Mouse (Mus musculus) thymus, postnatal 36 days (tissue): Measurements from ENCODE around the gene Mafk.

Experiments
- DNase-seq, 2 experiments: peaks; one replicate each; pipeline ENCODE4 v3.0.0; 2022; ENCODE audit warnings: mixed read lengths in 2 of 2

The Mafk gene

GRCm38 (mm10) chr5:139821466-139822459 is 30.4 kb downstream of the Mafk start:
- no peak for DNase-seq

GRCm38 (mm10) chr5:139824531-139824930 is 33.2 kb downstream of the Mafk start:
- no peak for DNase-seq

- no peak for DNase-seq
Observed at GRCm38 (mm10) chr5:139825947-139826346, 34.6 kb downstream of the Mafk start.

- DNase-seq: peak; percentile 82 to 88
Observed at GRCm38 (mm10) chr5:139826357-139827055, 35.2 kb downstream of the Mafk start, which contains the start of the genes Gm26938 and Psmg3. Gene Gm26938 (minus strand): TSS chr5:139826407. Gene Psmg3 (minus strand): TSS chr5:139826885.

- no peak for DNase-seq
Observed at GRCm38 (mm10) chr5:139827593-139827992, 36.3 kb downstream of the Mafk start.

GRCm38 (mm10) chr5:139829384-139829783 is 38.1 kb downstream of the Mafk start:
- no peak for DNase-seq

GRCm38 (mm10) chr5:139830734-139831133 is 39.4 kb downstream of the Mafk start:
- peak; percentile 23 to 48 for DNase-seq

GRCm38 (mm10) chr5:139832125-139832524 is 40.8 kb downstream of the Mafk start:
- DNase-seq: no peak

GRCm38 (mm10) chr5:139835706-139836105 is 44.4 kb downstream of the Mafk start:
- DNase-seq: no peak

GRCm38 (mm10) chr5:139838476-139838892 is 47.2 kb downstream of the Mafk start:
- peak; percentile 46 to 63 for DNase-seq

- no peak for DNase-seq
Observed at GRCm38 (mm10) chr5:139839142-139839541, 47.8 kb downstream of the Mafk start.

- DNase-seq: no peak
Observed at GRCm38 (mm10) chr5:139849626-139850320, 58.5 kb downstream of the Mafk start.
